Mouse (Mus musculus): ENCODE measurements at regions not wholly inside any gene's neighbourhood (a gene's known extent, or its start where the extent isn't known, plus 50 kb on each side); places are given as distances from the start of the nearest gene placed in this dataset.

GRCm38 (mm10) chr2:81991726-81992125 lies 61.3 kb upstream of the Zfp804a start:
- DNase-seq, result peak; percentile 73
